Mouse (Mus musculus): ENCODE results near the gene Rimbp2.

- TF ChIP-seq CTCF (IDR thresholded peaks at IDR 0.05; ENCODE audit: low read depth, low read length) (no peak), POLR2A (IDR thresholded peaks at IDR 0.05; ENCODE audit: extremely low read depth, insufficient read depth, low read length) (no peak)
These were observed 207.0 kb downstream of the Rimbp2 start for GRCm38 (mm10) chr5:128746261-128746660.

Data from liver, adult 2 months (tissue).